In genomic region chr13:10618421-10618954, GRCm38 (mm10) we compare ENCODE assay signal across 32 mouse cellular contexts.
"Had no signal": no experiment of that assay in that cellular context is flagged by ENCODE, and none has a peak within 500 bp of the region (broad histone marks: within the 10 kb centered on the region; RNA-seq: fewer than 3 reads in every experiment).

No protein-coding gene starts in this region.

- H3K4me2 ChIP-seq: heart, embryonic 11.5 days; heart, embryonic 12.5 days; heart, embryonic 13.5 days; heart, embryonic 15.5 days; hindbrain, embryonic 12.5 days; hindbrain, embryonic 13.5 days; hindbrain, embryonic 14.5 days; hindbrain, embryonic 15.5 days; kidney, embryonic 15.5 days had no signal

- H3K9ac ChIP-seq: heart, embryonic 12.5 days; heart, embryonic 13.5 days; heart, embryonic 15.5 days; hindbrain, embryonic 12.5 days; hindbrain, embryonic 13.5 days; hindbrain, embryonic 14.5 days; hindbrain, embryonic 15.5 days; kidney, embryonic 15.5 days had no signal

- H3K9me3 ChIP-seq: heart, embryonic 12.5 days; heart, embryonic 13.5 days; heart, embryonic 15.5 days; hindbrain, embryonic 10.5 days; hindbrain, embryonic 12.5 days; hindbrain, embryonic 13.5 days; hindbrain, embryonic 15.5 days; kidney, embryonic 15.5 days had no signal

- H3K4me3 ChIP-seq: heart, embryonic 12.5 days; heart, embryonic 13.5 days; heart, embryonic 15.5 days; hindbrain, embryonic 10.5 days; hindbrain, embryonic 12.5 days; hindbrain, embryonic 13.5 days; hindbrain, embryonic 15.5 days; kidney, embryonic 15.5 days; layer of hippocampus, adult 2 months; left cerebral cortex, adult 2 months had no signal

- H3K27me3 ChIP-seq: heart, embryonic 12.5 days; heart, embryonic 13.5 days; heart, embryonic 15.5 days; hindbrain, embryonic 12.5 days; hindbrain, embryonic 13.5 days; hindbrain, embryonic 15.5 days; kidney, embryonic 15.5 days had no signal

- ATAC-seq: hindbrain, embryonic 16.5 days; hindbrain, postnatal 0 days; inflammation-experienced regulatory T-cells, adult 6 months had no signal

- H3K4me1 ChIP-seq: heart, embryonic 12.5 days; heart, embryonic 13.5 days; heart, embryonic 15.5 days; hindbrain, embryonic 10.5 days; hindbrain, embryonic 12.5 days; hindbrain, embryonic 13.5 days; hindbrain, embryonic 15.5 days; kidney, embryonic 15.5 days had no signal

- H3K36me3 ChIP-seq: heart, embryonic 12.5 days; heart, embryonic 13.5 days; heart, embryonic 15.5 days; hindbrain, embryonic 10.5 days; hindbrain, embryonic 12.5 days; hindbrain, embryonic 13.5 days; hindbrain, embryonic 15.5 days; kidney, embryonic 15.5 days had no signal

- H3K27ac ChIP-seq: heart, embryonic 13.5 days; heart, embryonic 15.5 days; hindbrain, embryonic 10.5 days; hindbrain, embryonic 12.5 days; hindbrain, embryonic 13.5 days; hindbrain, embryonic 14.5 days; hindbrain, embryonic 15.5 days; hindbrain, postnatal 0 days; kidney, embryonic 15.5 days; kidney, postnatal 0 days; layer of hippocampus, adult 2 months; left cerebral cortex, adult 2 months had no signal

- DNase-seq: heart, postnatal 10 days; heart, postnatal 14 days; heart, postnatal 36 days; heart, postnatal 4 days; kidney, adult 11 months; kidney, adult 18-20 months; kidney, adult 2 months; kidney, adult 8-10 months; kidney, adult 9 months; kidney, postnatal 10 days; kidney, postnatal 14 days; kidney, postnatal 25 days; kidney, postnatal 36 days; kidney, postnatal 4 days; layer of hippocampus, adult 9-11 months; layer of hippocampus, postnatal 36 days had no signal
